Mouse (Mus musculus) CH12.LX (cell line): ENCODE results near the gene Tmem108. TPM values are rescaled to one million over a fixed set of nuclear protein-coding genes. Genes with fewer than 3 reads are reported as not detected.

ENCODE experiments used
- DNase-seq: peaks from one replicate; pipeline ENCODE4 v3.0.0-alpha.2; 2013; ENCODE audit errors: extremely low read depth
- H3K27ac ChIP-seq: 2 replicates; pipeline ENCODE4 v1.5.1; 2012; ENCODE audit warnings: low read depth, mild to moderate bottlenecking, control low read depth, moderate library complexity; ENCODE audit not compliant: insufficient read depth
- H3K27me3 ChIP-seq: replicated peaks from 2 replicates; pipeline ENCODE3; 2012; ENCODE audit warnings: inconsistent platforms
- H3K36me3 ChIP-seq, 2 experiments: replicated peaks in 1 of 2; 2 replicates each; pipeline versions ENCODE3 to v1.6.1; 2012; ENCODE audit warnings: inconsistent platforms in 1 of 2, low read length in 1 of 2, mild to moderate bottlenecking in 1 of 2, mixed read lengths in 1 of 2, moderate library complexity in 1 of 2; ENCODE audit not compliant: control insufficient read depth in 1 of 2, insufficient read depth in 1 of 2
- H3K4me1 ChIP-seq, 2 experiments: 2 replicates each; pipeline ENCODE4 v1.6.1; 2012; ENCODE audit warnings: inconsistent platforms in 1 of 2, moderate library complexity in 1 of 2; ENCODE audit not compliant: insufficient read depth in 2 of 2, control insufficient read depth in 1 of 2
- H3K4me2 ChIP-seq: 2 replicates; pipeline ENCODE4 v1.6.1; 2012; ENCODE audit warnings: low read depth, mild to moderate bottlenecking, control low read depth; ENCODE audit not compliant: poor library complexity, insufficient read depth, severe bottlenecking
- H3K4me3 ChIP-seq, 3 experiments: fragments of 150-350 bp in 1 of 3; sonication (generic) in 1 of 3; replicated peaks in 1 of 3; 2 replicates each; pipeline versions ENCODE3 to v1.5.1; 2011 to 2012; ENCODE audit warnings: low read depth in 2 of 3, low read length in 2 of 3, mild to moderate bottlenecking in 2 of 3, moderate library complexity in 2 of 3, control low read depth in 1 of 3, improper control_type of control experiment in 1 of 3, inconsistent platforms in 1 of 3, mixed read lengths in 1 of 3; ENCODE audit not compliant: poor library complexity in 1 of 3
- H3K79me2 ChIP-seq: replicated peaks from 2 replicates; pipeline ENCODE4 v1.6.1; 2012; ENCODE audit warnings: mild to moderate bottlenecking, moderate library complexity; ENCODE audit not compliant: control insufficient read depth, poor library complexity, insufficient read depth, severe bottlenecking; ENCODE audit errors: extremely low read depth
- H3K9ac ChIP-seq: 2 replicates; pipeline ENCODE4 v1.6.1; 2012; ENCODE audit warnings: low read depth, mild to moderate bottlenecking, control low read depth, moderate library complexity; ENCODE audit not compliant: insufficient read depth
- H3K9me3 ChIP-seq: replicated peaks from 2 replicates; pipeline ENCODE3; 2012; ENCODE audit warnings: low read length, inconsistent platforms, mixed read lengths
- CHD1 ChIP-seq: IDR thresholded peaks from 2 replicates; pipeline ENCODE4 v1.6.1; 2012; ENCODE audit warnings: low read depth, low read length, improper control_type of control experiment, inconsistent platforms
- CHD2 ChIP-seq: IDR thresholded peaks from 2 replicates; pipeline ENCODE4 v1.6.1; 2011; ENCODE audit warnings: low read length, improper control_type of control experiment
- CTCF ChIP-seq, 2 experiments: IDR thresholded peaks in 1 of 2; conservative IDR thresholded peaks in 1 of 2; 2 replicates each; pipeline ENCODE4 v1.5.1; 2011 to 2012; ENCODE audit warnings: low read depth in 2 of 2, low read length in 2 of 2, improper control_type of control experiment in 1 of 2, inconsistent platforms in 1 of 2, mild to moderate bottlenecking in 1 of 2, moderate library complexity in 1 of 2
- E2F4 ChIP-seq: IDR thresholded peaks from 2 replicates; pipeline ENCODE4 v1.6.1; 2011; ENCODE audit warnings: low read depth, low read length, improper control_type of control experiment; ENCODE audit not compliant: insufficient replicate concordance
- ELF1 ChIP-seq: IDR thresholded peaks from 2 replicates; pipeline ENCODE4 v1.6.1; 2014; ENCODE audit warnings: low read depth, mild to moderate bottlenecking, inconsistent platforms, low read length, improper control_type of control experiment
- EP300 ChIP-seq: IDR thresholded peaks from 2 replicates; pipeline ENCODE4 v1.6.1; 2011; ENCODE audit warnings: low read length, improper control_type of control experiment
- ETS1 ChIP-seq: conservative IDR thresholded peaks from 2 replicates; pipeline ENCODE4 v1.6.1; 2012; ENCODE audit warnings: low read depth, mild to moderate bottlenecking, inconsistent platforms, low read length, improper control_type of control experiment, moderate library complexity
- GABPA ChIP-seq: IDR thresholded peaks from 2 replicates; pipeline ENCODE4 v1.6.1; 2012; ENCODE audit warnings: low read depth, low read length, improper control_type of control experiment, inconsistent platforms; ENCODE audit not compliant: insufficient replicate concordance
- JUN ChIP-seq: IDR thresholded peaks from 2 replicates; pipeline ENCODE4 v1.6.1; 2011; ENCODE audit warnings: low read depth, mild to moderate bottlenecking, low read length, improper control_type of control experiment, moderate library complexity; ENCODE audit not compliant: insufficient read depth
- JUND ChIP-seq: conservative IDR thresholded peaks from 2 replicates; pipeline ENCODE4 v1.6.1; 2011; ENCODE audit warnings: low read depth, low read length, improper control_type of control experiment
- KAT2A ChIP-seq: IDR thresholded peaks from 2 replicates; pipeline ENCODE4 v1.6.1; 2012; ENCODE audit warnings: low read length, improper control_type of control experiment, inconsistent platforms; ENCODE audit not compliant: insufficient replicate concordance
- MAX ChIP-seq: IDR thresholded peaks from 2 replicates; pipeline ENCODE4 v1.6.1; 2011; ENCODE audit warnings: low read length, improper control_type of control experiment
- MAZ ChIP-seq: IDR thresholded peaks from 2 replicates; pipeline ENCODE4 v1.6.1; 2012; ENCODE audit warnings: low read depth, mild to moderate bottlenecking, inconsistent platforms, low read length, improper control_type of control experiment, moderate library complexity
- MYC ChIP-seq: IDR thresholded peaks from 2 replicates; pipeline ENCODE4 v1.6.1; 2011; ENCODE audit warnings: low read depth, mild to moderate bottlenecking, improper control_type of control experiment, low read length
- RAD21 ChIP-seq: IDR thresholded peaks from 2 replicates; pipeline ENCODE4 v1.6.1; 2011; ENCODE audit warnings: low read depth, mild to moderate bottlenecking, low read length, improper control_type of control experiment, moderate library complexity
- RCOR1 ChIP-seq: conservative IDR thresholded peaks from 2 replicates; pipeline ENCODE4 v1.6.1; 2012; ENCODE audit warnings: low read depth, mild to moderate bottlenecking, inconsistent platforms, low read length, improper control_type of control experiment
- SIN3A ChIP-seq: IDR thresholded peaks from 2 replicates; pipeline ENCODE4 v1.6.1; 2012; ENCODE audit warnings: low read length, improper control_type of control experiment, inconsistent platforms
- SMC3 ChIP-seq: IDR thresholded peaks from 2 replicates; pipeline ENCODE4 v1.6.1; 2011; ENCODE audit warnings: low read depth, low read length, improper control_type of control experiment
- USF1 ChIP-seq: IDR thresholded peaks from 2 replicates; pipeline ENCODE4 v1.6.1; 2014; ENCODE audit warnings: low read depth, mild to moderate bottlenecking, inconsistent platforms, low read length, improper control_type of control experiment
- ZC3H11A ChIP-seq: IDR thresholded peaks from 2 replicates; pipeline ENCODE4 v1.6.1; 2012; ENCODE audit warnings: low read depth, mild to moderate bottlenecking, inconsistent platforms, low read length, improper control_type of control experiment
- ZKSCAN1 ChIP-seq: IDR thresholded peaks from 2 replicates; pipeline ENCODE4 v1.6.1; 2012; ENCODE audit warnings: low read depth, inconsistent platforms, low read length, improper control_type of control experiment, borderline replicate concordance
- dilution Hi-C: fragments of 300-500 bp; cut with MboI; formaldehyde crosslinking; loops from 2 replicates; pipeline ENCODE4 v1.14.3; 2020; ENCODE audit warnings: low sequenced_read_pairs; ENCODE audit not compliant: extremely low pct_unique_long_range_greater_than_20kb, extremely low pct_ligation_motif_present
- in situ Hi-C: fragments of 300-500 bp; cut with MboI; formaldehyde crosslinking; loops from 3 replicates; pipeline ENCODE4 v1.14.3; 2019; ENCODE audit warnings: low sequenced_read_pairs, low pct_ligation_motif_present, low pct_unique_long_range_greater_than_20kb, mixed read lengths
- polyA plus RNA-seq: library from polyadenylated mRNA; unstranded; fragments of >175 nt; gene quantifications from 2 replicates; pipeline ENCODE4 v1.2.1, GENCODE M21; 2012; ENCODE audit warnings: low read depth; ENCODE audit not compliant: insufficient read length
- total RNA-seq, 2 experiments: library from RNA; depleted of rRNA; stranded (reverse); fragments of 300-350 nt in 1 of 2; fragments of >200 nt in 1 of 2; gene quantifications; 2 replicates each; pipeline ENCODE4 v1.2.3; 2012 to 2014

Gene Tmem108
- total and polyA plus RNA-seq, 3 experiments, result 0.04 to 0.13 (median 0.07) TPM

- Histone ChIP-seq H3K36me3 (no peaks in the 10 kb centered on the region), H3K4me1 (no peaks in the 10 kb centered on the region), H3K79me2 (no peaks in the 10 kb centered on the region), H3K27me3 (peaks cover 64% of the 10 kb centered on the region), H3K4me3 (no peak overlapping the region), H3K9me3 (no peaks in the 10 kb centered on the region), H3K27ac (no peak overlapping the region), H3K4me2 (no peak overlapping the region), H3K9ac (no peak overlapping the region)
- in situ Hi-C loops (no loop called here), dilution Hi-C loops (no loop called here)
- no peak for DNase-seq
- no peak for TF ChIP-seq MYC
- no peak for TF ChIP-seq JUND
- no peak for TF ChIP-seq RAD21
- TF ChIP-seq USF1, result no peak
These were observed 31.9 kb downstream of the Tmem108 start for GRCm38 (mm10) chr9:103729716-103730115.

- H3K9ac ChIP-seq, result no peak overlapping the region
- H3K4me2 ChIP-seq, result no peak overlapping the region
- peaks cover 65% of the 10 kb centered on the region for H3K27me3 ChIP-seq
- H3K27ac ChIP-seq, result no peak overlapping the region
- dilution Hi-C loops, result no loop called here
- H3K9me3 ChIP-seq, result peaks cover 8% of the 10 kb centered on the region
- no peaks in the 10 kb centered on the region for H3K4me1 ChIP-seq
- no peak for TF ChIP-seq CHD2
- TF ChIP-seq EP300, result no peak
- TF ChIP-seq MAZ, result no peak
- TF ChIP-seq RCOR1, result no peak
- no peak for TF ChIP-seq JUN
- TF ChIP-seq ELF1, result no peak
- no peak for TF ChIP-seq SMC3
- no peak for TF ChIP-seq KAT2A
- TF ChIP-seq GABPA, result no peak
- TF ChIP-seq ZKSCAN1, result no peak
- TF ChIP-seq CHD1, result no peak
- TF ChIP-seq ZC3H11A, result no peak
- TF ChIP-seq MAX, result no peak
- TF ChIP-seq MYC, result no peak
- no peak for TF ChIP-seq USF1
- no peak for TF ChIP-seq SIN3A
- TF ChIP-seq E2F4, result no peak
- TF ChIP-seq CTCF (conservative IDR thresholded peaks at IDR 0.05 in 1 of 2, IDR thresholded peaks at IDR 0.05 in 1 of 2; ENCODE audit: low read depth in 2 of 2, low read length in 2 of 2), result no peak
- no peak for TF ChIP-seq RAD21
- TF ChIP-seq ETS1, result no peak
- TF ChIP-seq, all 38 proteins: peak for 0
- Histone ChIP-seq H3K79me2 (no peaks in the 10 kb centered on the region), H3K4me3 (no peak overlapping the region), H3K36me3 (no peaks in the 10 kb centered on the region)
- in situ Hi-C loops, result no loop called here
- DNase-seq, result no peak
These were observed 34.7 kb downstream of the Tmem108 start for GRCm38 (mm10) chr9:103726751-103727462.
